Mouse (Mus musculus): ENCODE measurements around the gene Trappc10.
A peak's percentile ranks its signal among the peaks of the same experiment; 100 is the strongest.

Gene Trappc10

GRCm38 (mm10) chr10:78160369-78161095 is 83.9 kb downstream of the Trappc10 start:
- no peak for DNase-seq (ENCODE audit: low spot score)

GRCm38 (mm10) chr10:78159906-78160305 is 84.5 kb downstream of the Trappc10 start:
- DNase-seq (ENCODE audit: low spot score): peak; percentile 77

GRCm38 (mm10) chr10:78159252-78159878 is 85.1 kb downstream of the Trappc10 start:
- DNase-seq (ENCODE audit: low spot score): no peak

GRCm38 (mm10) chr10:78158041-78158440 is 86.4 kb downstream of the Trappc10 start:
- no peak for DNase-seq (ENCODE audit: low spot score)

GRCm38 (mm10) chr10:78156926-78157325 is 87.5 kb downstream of the Trappc10 start:
- DNase-seq (ENCODE audit: low spot score): no peak

- no peak for DNase-seq (ENCODE audit: low spot score)
These were observed 95.3 kb downstream of the Trappc10 start for GRCm38 (mm10) chr10:78148834-78149766.

GRCm38 (mm10) chr10:78147908-78148441 is 96.5 kb downstream of the Trappc10 start:
- DNase-seq (ENCODE audit: low spot score): no peak

- DNase-seq (ENCODE audit: low spot score): no peak
These were observed 100.5 kb downstream of the Trappc10 start for GRCm38 (mm10) chr10:78143727-78144505.

GRCm38 (mm10) chr10:78140843-78141242 is 103.6 kb downstream of the Trappc10 start:
- no peak for DNase-seq (ENCODE audit: low spot score)

GRCm38 (mm10) chr10:78140251-78140600 is 104.2 kb downstream of the Trappc10 start:
- no peak for DNase-seq (ENCODE audit: low spot score)

- no peak for DNase-seq (ENCODE audit: low spot score)
These were observed 104.7 kb downstream of the Trappc10 start for GRCm38 (mm10) chr10:78139572-78140250.

- no peak for DNase-seq (ENCODE audit: low spot score)
These were observed 105.5 kb downstream of the Trappc10 start for GRCm38 (mm10) chr10:78138812-78139523.

GRCm38 (mm10) chr10:78137191-78137590 is 107.2 kb downstream of the Trappc10 start:
- DNase-seq (ENCODE audit: low spot score): no peak
